Mouse (Mus musculus) lung, adult 2 months (tissue): ENCODE measurements around the gene Tns2. TPM values are rescaled to one million over a fixed set of nuclear protein-coding genes. Genes with fewer than 3 reads are reported as not detected.
A peak's percentile ranks its signal among the peaks of the same experiment; 100 is the strongest.
"Not testable (repeated sequence)": the region's sequence is repeated elsewhere in the genome, so short reads cannot be mapped to it uniquely, and the experiment has no call there.

ENCODE experiments used
- DNase-seq: peaks from one replicate; pipeline ENCODE4 v3.0.0; 2022
- H3K4me1 ChIP-seq: fragments of 200-500 bp; 2 replicates; pipeline ENCODE4 v1.6.1; 2011; ENCODE audit warnings: low read length; ENCODE audit not compliant: control insufficient read depth, insufficient read depth
- H3K4me3 ChIP-seq: fragments of 200-500 bp; replicated peaks from 2 replicates; pipeline ENCODE3; 2011; ENCODE audit warnings: low read depth, mild to moderate bottlenecking, control low read depth, low read length; ENCODE audit errors: extremely low read depth
- CTCF ChIP-seq: fragments of 200-500 bp; IDR thresholded peaks from 2 replicates; pipeline ENCODE4 v1.5.1; 2011; ENCODE audit warnings: mild to moderate bottlenecking, low read length, control low read depth; ENCODE audit not compliant: insufficient read depth
- POLR2A ChIP-seq: fragments of 200-500 bp; IDR thresholded peaks from 2 replicates; pipeline ENCODE4 v1.6.1; 2011; ENCODE audit warnings: low read depth, mild to moderate bottlenecking, control low read depth, low read length, borderline replicate concordance; ENCODE audit errors: extremely low read depth
- WGBS: fragments of 180-500 bp; shearing (Covaris S2); methylation state at CpG from one replicate; pipeline ENCODE4 v1.1.7; 2018; 5-methylcytosine and 5-hydroxymethylcytosine counted together
- polyA plus RNA-seq: library from polyadenylated mRNA; depleted of rRNA; stranded (reverse); fragments of >200 nt; gene quantifications from 2 replicates; pipeline ENCODE4 v1.2.3, GENCODE M21; 2012

The Tns2 gene
- polyA plus RNA-seq, 1 experiment: 255 TPM

DNA sequence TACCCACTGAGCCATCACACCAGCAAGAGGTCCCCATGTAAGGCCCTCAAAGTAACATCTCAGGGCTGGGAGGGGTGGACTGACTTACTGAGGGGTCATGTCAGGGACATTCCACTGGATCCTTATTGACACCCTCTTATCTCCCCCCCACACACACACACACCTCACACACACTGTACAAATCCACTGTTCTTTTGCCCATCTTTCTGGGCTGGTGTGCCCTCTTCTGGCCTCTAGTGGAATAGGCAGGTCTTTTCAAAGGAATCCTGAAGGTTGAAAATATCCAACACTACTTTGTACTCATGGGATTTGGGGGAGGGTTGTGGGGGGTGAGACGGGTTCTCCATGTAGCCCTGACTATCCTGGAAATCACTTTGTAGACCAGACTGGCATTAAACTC lies 46.7 kb downstream of the Tns2 start:
- Histone ChIP-seq H3K4me3 (no peak overlapping the region), H3K4me1 (0 out of 2 replicates have a peak, but pooled peaks cover 5% of the 10 kb centered on the region)
- 3% methylated on average over 1 of the region's 1 CpGs for WGBS
- peak; percentile 46 for DNase-seq
- TF ChIP-seq POLR2A (no peak), CTCF (peak; percentile 39; the same call in 1 of the 2 replicates)

- H3K4me1 ChIP-seq: 0 out of 2 replicates have a peak, but pooled peaks cover 3% of the 10 kb centered on the region
- TF ChIP-seq CTCF (no peak), POLR2A (no peak)
- WGBS: 65% methylated on average over 16 of the region's 16 CpGs
- H3K4me3 ChIP-seq: no peak overlapping the region
- DNase-seq: no peak
Measured at GRCm38 (mm10) chr15:102147674-102148402, 47.6 kb downstream of the Tns2 start.

GRCm38 (mm10) chr15:102149561-102149960 lies 49.3 kb downstream of the Tns2 start:
- TF ChIP-seq CTCF: no peak
- TF ChIP-seq POLR2A: no peak
- Histone ChIP-seq H3K4me1 (0 out of 2 replicates have a peak, but pooled peaks cover 3% of the 10 kb centered on the region), H3K4me3 (no peak overlapping the region)
- no peak for DNase-seq
- WGBS: 82% methylated on average over 4 of the region's 4 CpGs

DNA sequence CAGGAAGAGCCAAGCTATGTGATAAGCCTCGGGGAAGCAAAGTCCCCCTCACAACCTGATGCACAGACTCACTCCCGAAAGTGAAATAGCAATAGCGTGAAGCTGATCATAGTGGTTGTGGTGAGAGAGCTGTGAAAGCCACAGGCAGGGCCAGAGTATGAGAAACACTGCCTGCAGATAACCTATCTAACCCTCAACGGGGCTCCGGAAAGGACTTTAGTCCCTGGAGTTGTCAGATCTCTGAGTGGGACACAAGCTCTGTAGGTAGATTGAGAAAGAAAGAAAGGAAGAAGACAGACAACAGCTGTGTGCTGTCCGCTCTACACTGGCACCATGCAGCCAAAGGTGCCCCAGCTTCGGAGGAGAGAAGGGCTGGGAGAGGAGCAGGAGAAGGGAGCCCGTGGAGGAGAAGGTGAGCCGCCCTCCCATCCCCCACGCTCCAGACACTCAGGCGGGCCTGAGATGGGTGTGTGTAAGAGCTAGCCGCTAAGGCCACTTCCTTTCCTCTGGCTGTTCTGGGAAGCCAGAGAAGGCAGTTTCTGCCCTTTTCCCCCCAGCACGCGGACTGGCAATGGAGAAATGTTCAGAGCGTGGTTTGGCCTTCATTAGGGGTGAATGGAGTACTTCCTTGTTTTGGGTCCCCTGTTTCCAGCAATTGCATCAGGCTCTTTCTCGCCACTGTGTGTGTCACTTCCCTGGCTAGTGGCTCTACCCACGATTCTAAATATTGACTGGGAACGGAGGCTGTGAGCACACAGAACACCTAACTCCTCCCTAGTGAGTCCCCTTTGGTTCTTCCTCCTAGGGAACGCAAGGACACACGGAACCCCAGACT lies 50.3 kb downstream of the Tns2 start, which contains the start of gene Soat2:
Soat2 (plus strand) TSS at position 226 of the 835 bp plus-strand sequence.
- Histone ChIP-seq H3K4me1 (0 out of 2 replicates have a peak, but pooled peaks cover 3% of the 10 kb centered on the region), H3K4me3 (no peak within 1 kb of the TSS)
- DNase-seq: peak; percentile 44
- WGBS: 24% methylated on average over 20 of the region's 20 CpGs
- TF ChIP-seq POLR2A (0 out of 2 replicates have a peak, but pooled peaks have one; percentile 18), CTCF (no peak)

GRCm38 (mm10) chr15:102152646-102153045 lies 52.4 kb downstream of the Tns2 start:
- H3K4me1 ChIP-seq: 0 out of 2 replicates have a peak, but pooled peaks cover 3% of the 10 kb centered on the region
- TF ChIP-seq POLR2A (no peak), CTCF (no peak)
- WGBS: 59% methylated on average over 4 of the region's 4 CpGs
- no peak for DNase-seq
- H3K4me3 ChIP-seq: no peak overlapping the region

- H3K4me1 ChIP-seq, DNase-seq, H3K4me3 ChIP-seq: not testable (repeated sequence)
- WGBS: 96% methylated on average over 6 of the region's 6 CpGs
Measured at GRCm38 (mm10) chr15:102155006-102155405, 54.8 kb downstream of the Tns2 start.

DNA sequence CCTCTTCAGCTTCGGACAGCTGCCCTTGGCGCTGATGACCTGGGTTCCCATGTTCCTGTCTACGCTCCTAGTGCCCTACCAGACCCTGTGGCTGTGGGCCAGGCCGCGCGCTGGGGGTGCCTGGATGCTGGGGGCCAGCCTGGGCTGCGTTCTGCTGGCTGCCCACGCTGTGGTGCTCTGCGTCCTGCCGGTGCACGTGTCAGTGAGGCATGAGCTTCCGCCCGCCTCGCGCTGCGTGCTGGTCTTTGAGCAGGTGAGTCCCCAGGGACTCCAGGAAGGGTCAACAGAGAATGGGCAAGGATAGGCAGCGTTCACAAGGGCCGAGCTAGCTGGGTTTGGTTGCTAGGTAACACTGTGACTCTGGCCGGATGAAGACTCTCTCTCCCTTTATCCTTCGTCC lies 56.6 kb downstream of the Tns2 start:
- 43% methylated on average over 20 of the region's 20 CpGs for WGBS
- DNase-seq: no peak

DNA sequence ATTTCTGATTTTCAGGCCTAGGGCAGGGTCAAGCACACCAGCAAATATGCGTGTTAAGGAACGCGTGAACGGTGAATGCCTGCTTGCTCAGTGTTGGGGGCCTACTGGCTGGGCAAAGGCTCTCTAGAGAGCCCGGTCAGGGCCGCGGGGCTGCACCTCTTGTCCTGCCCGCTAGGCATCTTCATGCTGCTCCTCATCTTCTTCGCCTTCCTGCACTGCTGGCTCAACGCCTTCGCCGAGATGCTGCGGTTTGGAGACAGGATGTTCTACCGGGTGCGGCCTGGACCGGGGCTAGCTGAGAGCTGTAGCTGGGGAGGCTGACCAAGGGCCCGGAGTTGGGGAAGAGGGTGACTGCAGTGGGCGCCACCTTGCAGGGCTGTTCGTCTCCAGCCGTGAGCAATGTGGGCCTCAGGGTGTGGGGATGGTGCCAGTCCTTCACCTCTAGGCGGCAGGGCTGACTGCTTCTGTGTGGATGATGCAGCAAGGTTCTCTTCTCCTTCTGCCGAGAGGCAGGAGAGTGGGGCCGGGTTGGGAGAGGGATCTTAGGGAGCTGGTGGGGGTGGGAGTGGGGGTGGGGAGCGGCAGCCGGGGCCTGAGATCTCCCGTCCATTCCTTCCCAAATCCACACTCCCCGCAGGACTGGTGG lies 60.3 kb downstream of the Tns2 start:
- no peaks in the 10 kb centered on the region for H3K4me1 ChIP-seq
- 63% methylated on average over 27 of the region's 27 CpGs for WGBS
- no peak overlapping the region for H3K4me3 ChIP-seq
- DNase-seq: no peak
- no peak for TF ChIP-seq CTCF
- no peak for TF ChIP-seq POLR2A

More for the DNA sequence above, 56.6 kb downstream of the Tns2 start:
- Histone ChIP-seq H3K4me3 (no peak overlapping the region), H3K4me1 (no peaks in the 10 kb centered on the region)
- TF ChIP-seq CTCF: no peak
- no peak for TF ChIP-seq POLR2A
